In genomic region chrX:162848682-162849081, GRCm38 (mm10) we compare ENCODE assay signal across 23 mouse cellular contexts.
"Had no signal": no experiment of that assay in that cellular context is flagged by ENCODE, and none has a peak within 500 bp of the region (broad histone marks: within the 10 kb centered on the region; RNA-seq: fewer than 3 reads in every experiment).

No protein-coding gene starts in this region.

- H3K27ac ChIP-seq: kidney, embryonic 15.5 days; limb, embryonic 10.5 days; limb, embryonic 13.5 days; liver, embryonic 13.5 days; macrophage; midbrain, embryonic 10.5 days; midbrain, embryonic 13.5 days; neural tube, embryonic 13.5 days; stomach, embryonic 15.5 days had no signal

- H3K27me3 ChIP-seq: kidney, embryonic 15.5 days; limb, embryonic 13.5 days; liver, embryonic 13.5 days; midbrain, embryonic 13.5 days; neural tube, embryonic 13.5 days; stomach, embryonic 15.5 days had no signal

- H3K9ac ChIP-seq: kidney, embryonic 15.5 days; limb, embryonic 13.5 days; liver, embryonic 13.5 days; lung, embryonic 14.5 days; midbrain, embryonic 13.5 days; neural tube, embryonic 13.5 days; stomach, embryonic 15.5 days had no signal

- H3K36me3 ChIP-seq: kidney, embryonic 15.5 days; limb, embryonic 10.5 days; limb, embryonic 13.5 days; liver, embryonic 13.5 days; midbrain, embryonic 10.5 days; midbrain, embryonic 13.5 days; neural tube, embryonic 13.5 days; stomach, embryonic 15.5 days had no signal

- H3K4me1 ChIP-seq: kidney, embryonic 15.5 days; limb, embryonic 10.5 days; limb, embryonic 13.5 days; liver, embryonic 13.5 days; megakaryocyte, embryonic 14.5 days; midbrain, embryonic 10.5 days; midbrain, embryonic 13.5 days; neural tube, embryonic 13.5 days; stomach, embryonic 15.5 days had no signal

- DNase-seq: kidney, adult 8-10 months; kidney, postnatal 10 days; kidney, postnatal 36 days; layer of hippocampus, adult 9-11 months; liver; liver, embryonic 13.5 days; lung, embryonic 14.5 days; retina, postnatal 1 day; right cerebral cortex, postnatal 25 days; spleen, adult 18-20 months; thymus, postnatal 36 days had no signal

- H3K4me3 ChIP-seq: kidney, embryonic 15.5 days; limb, embryonic 10.5 days; limb, embryonic 13.5 days; liver, embryonic 13.5 days; megakaryocyte, embryonic 14.5 days; midbrain, embryonic 10.5 days; midbrain, embryonic 13.5 days; myocyte; neural tube, embryonic 13.5 days; stomach, embryonic 15.5 days had no signal

- ATAC-seq: lung, postnatal 0 days; midbrain, embryonic 13.5 days; midbrain, embryonic 16.5 days had no signal

- H3K4me2 ChIP-seq: kidney, embryonic 15.5 days; limb, embryonic 13.5 days; liver, embryonic 13.5 days; lung, embryonic 14.5 days; midbrain, embryonic 13.5 days; neural tube, embryonic 13.5 days; stomach, embryonic 15.5 days had no signal

- H3K9me3 ChIP-seq: kidney, embryonic 15.5 days; limb, embryonic 10.5 days; limb, embryonic 13.5 days; liver, embryonic 13.5 days; megakaryocyte, embryonic 14.5 days; midbrain, embryonic 10.5 days; midbrain, embryonic 13.5 days; neural tube, embryonic 13.5 days; stomach, embryonic 15.5 days had no signal
